Mouse (Mus musculus): Measurements from ENCODE around the gene Hist1h2ad.
A peak's percentile ranks its signal among the peaks of the same experiment; 100 is the strongest.
"Not testable (repeated sequence)": the region's sequence is repeated elsewhere in the genome, so short reads cannot be mapped to it uniquely, and the experiment has no call there.

Gene Hist1h2ad

DNA sequence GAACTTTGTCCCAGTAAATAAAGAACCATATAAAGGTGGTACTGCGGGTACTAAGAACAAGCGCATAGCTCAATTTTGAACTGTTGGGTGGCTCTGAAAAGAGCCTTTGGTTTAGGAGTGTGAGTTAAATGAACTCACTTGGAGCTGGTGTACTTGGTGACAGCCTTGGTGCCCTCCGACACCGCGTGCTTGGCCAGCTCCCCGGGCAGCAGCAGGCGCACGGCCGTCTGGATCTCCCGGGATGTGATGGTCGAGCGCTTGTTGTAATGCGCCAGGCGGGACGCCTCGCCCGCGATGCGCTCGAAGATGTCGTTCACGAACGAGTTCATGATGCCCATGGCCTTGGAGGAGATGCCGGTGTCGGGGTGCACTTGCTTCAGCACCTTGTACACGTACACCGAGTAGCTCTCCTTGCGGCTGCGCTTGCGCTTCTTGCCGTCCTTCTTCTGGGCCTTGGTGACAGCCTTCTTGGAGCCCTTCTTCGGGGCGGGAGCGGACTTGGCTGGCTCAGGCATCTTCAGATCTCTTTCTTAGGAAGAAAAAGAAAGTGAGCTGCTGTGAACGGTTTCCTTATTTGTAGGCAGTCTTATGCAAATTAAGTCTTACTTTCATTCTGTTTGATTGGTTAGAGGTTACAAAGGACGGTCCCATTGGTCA lies 11.4 kb downstream of the Hist1h2ad start:
- peak; percentile 65 to 81 for DNase-seq

DNA sequence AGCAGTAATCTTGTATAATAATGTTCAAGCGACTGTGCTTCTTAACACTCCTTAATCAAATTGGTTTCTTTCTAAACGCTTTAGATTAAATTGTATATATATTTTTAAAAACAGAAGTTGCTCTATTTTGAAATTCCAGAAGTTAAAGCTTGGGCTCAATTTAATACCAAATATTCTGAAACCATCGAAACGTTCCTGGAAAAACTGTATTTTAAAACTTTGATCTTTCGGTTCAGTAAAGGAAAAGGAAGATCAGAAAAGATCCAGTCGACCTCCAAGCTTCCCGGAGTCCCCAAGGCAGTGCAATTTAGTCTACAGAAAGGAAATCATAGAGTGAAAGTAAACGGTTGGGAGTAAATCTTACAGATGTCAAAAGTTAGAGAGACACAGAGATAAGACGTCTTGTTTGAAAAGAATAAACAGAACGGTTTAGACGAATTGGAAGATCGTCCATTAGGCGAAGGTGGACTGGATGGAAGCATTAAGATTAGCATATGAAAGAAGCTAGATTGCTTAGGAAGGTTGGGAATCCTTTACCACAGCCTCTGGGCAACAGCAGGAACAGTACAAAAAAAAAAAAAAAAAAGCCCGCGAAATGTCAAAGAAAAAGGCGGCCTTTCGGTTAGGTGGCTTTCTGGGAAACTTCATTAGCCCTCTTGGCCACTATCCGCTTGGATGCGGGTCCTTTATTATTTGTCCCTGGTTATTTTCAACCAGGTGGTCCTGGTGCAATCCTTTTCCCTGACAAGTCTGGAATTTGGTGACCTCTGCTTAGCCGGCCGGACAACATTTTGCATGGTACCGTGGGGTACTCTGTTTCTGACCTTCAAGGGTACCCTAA lies 12.1 kb downstream of the Hist1h2ad start:
- DNase-seq = no peak

DNA sequence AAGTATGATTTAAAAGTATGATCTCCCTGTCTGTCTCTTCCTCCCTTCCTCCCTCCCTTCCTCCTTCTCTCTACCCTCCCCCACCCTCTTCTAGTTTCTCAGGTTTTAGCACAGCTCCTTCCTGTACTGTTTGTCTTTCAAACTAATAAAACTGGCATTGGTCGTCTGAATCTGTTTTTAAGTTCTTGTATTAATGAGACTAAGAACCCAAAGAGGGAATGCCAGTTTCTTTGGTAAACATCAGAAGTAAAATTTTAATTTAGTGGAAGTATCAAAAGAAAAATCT lies 12.7 kb downstream of the Hist1h2ad start:
- no peak for DNase-seq

DNA sequence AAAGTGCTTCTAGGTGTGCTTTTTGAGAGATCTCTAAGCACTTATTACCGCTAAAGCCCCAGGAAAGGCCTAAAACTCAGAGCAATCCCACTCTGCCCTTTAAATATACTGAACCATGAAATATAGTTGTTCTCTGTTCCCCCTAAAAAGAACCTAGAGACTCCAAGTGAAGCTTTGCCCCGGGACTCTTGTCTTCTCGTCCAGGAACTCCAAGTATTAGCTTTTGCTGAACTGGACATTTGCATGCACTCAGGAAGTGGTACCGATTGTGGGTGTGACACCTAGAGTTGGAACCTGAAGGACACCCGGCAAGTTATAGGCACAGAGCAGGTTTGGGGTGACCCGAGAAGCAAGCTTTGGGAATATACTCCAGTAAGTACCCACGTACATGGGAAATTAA lies 17.0 kb downstream of the Hist1h2ad start:
- no peak for DNase-seq

DNA sequence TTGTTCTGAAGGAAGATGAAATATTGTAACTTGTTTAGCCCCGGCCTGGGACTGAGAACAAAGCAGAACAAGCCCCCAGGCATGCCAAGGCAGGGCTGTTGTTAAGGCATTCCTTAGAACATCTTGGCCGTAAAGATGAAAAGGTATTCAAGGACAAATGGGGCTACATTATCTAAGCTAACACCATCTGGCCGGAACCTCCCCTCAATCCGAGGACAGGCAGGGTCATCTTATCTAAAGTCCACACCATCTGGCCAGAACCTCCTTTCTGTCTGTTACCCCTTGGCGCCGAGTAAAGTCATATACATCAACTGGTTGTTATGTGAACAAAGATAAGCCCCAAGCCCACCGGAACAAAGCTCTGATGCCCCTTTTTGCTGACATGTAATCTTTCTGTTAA lies 17.7 kb downstream of the Hist1h2ad start:
- DNase-seq = not testable (repeated sequence)

DNA sequence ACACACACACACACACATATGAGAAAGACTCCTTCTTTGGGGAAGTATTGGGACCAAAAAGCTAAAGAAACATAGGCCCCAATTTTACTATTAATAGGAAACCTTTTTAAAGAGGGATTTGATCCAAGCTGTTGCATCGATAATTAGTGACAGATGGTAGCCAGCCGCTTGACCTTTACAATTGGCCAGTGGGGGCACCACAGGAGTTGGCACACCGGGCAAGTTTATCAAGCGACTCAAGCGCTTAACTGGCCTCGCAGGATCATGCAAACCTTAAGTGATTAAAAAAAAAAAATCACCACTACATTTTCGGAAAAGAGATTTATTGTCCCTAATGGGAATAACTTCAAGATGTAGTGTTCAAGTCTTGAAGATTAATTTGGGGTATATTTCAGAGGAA lies 18.4 kb downstream of the Hist1h2ad start:
- DNase-seq = no peak

DNA sequence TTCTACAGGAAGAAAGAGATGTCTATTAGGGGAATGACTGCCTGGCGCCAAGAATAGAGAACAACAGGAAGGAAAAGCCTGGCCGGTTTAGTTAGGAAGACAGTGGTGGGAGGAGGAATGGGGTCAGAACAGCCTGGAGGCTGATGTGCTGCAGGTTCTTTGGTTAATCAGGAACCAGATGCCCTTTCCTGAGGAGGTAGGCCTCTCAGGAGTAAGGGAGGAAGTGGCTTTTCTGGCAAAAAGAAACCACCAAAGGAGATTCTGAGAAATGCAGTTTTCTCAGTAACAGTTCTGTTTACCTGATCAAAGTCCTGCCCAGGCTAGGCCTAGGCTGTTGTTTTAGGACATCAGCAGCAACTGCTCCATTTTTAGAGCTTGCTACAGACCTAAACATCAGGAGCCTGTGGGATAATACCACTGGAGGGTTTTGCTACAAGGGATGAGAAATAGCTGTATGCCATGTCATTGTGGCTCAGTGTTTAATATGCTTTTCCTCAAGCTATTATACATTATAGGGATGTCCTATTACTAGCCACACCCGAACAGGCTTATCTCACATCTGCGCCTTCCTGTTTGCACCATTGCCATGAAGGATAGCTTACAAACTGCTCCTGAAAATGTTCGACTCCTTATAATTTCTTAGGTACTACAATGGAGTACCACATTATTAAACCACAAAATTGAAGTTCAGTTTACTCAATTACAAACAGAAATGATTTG lies 19.0 kb downstream of the Hist1h2ad start:
- no peak for DNase-seq

DNA sequence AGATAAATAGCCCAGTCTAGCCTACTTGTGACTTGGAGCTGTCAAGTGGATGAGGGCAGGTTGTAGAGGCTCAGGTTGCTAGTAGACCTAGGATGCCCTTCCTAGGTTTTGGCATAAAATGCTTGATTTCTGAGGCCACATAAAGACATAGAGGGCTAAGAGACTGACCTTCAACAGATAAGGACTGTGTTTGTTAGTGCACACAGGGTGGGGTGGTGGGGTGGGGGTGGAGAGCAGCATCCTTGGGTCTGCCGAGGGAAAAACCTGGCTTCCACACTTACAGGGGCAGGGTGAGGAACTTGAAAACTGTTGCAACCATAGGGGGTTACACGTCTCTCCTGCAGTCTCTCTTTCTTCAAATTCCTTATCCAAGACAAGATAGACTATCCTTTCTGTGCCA lies 21.0 kb downstream of the Hist1h2ad start:
- no peak for DNase-seq

DNA sequence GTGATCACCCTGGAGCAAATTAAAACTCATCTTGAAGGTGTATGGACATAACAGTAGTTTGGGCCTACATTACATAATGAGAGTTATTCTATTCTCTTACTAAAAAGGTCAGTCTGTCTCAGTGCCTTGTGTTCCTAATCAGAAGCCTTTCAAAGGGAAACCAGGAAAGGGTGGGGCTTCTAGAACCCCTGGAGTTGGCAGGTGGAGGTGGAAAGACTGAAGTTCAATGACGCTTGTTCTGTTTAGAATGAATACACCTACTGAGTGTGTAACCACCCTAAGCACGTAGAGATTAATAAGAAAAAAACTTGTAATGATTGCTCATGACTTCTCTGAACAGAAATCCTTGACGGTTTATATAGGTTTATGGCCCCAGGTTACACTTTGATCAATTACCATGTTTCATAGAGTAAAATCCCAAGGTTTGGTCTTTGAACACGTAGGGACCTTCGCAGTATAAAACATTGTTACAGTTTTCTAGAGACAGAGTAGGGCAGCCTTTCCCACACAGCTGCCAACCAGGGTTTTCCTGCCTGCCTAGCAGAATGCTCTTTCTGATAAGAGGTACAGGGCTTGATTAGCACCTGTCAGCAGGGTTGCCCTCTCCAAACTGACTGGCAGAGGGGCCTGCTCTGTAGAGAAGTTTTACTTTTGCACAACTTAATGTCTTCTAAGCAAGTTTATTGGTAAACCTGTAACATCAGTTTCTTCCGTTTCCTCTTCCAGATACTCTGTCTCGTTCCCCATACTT lies 21.6 kb downstream of the Hist1h2ad start:
- no peak for DNase-seq

DNA sequence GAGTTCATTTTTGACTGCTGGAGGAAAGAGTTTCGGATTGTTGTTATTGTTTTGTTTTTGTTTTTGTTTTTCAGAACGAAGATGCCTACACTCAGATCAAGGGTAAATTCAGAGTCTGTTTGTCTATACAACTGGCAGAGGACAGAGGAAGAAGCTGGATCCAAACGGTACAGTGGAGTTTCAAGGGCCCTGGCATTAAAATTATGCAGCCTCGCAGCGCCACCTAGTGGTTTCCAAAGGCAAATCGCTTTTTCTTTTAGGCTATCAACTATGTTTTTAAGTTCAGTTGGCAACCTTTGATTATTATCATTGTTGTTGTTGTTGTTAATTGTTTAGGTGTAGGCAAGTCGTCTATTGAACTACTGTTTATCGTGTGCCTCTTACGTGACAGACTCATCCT lies 23.8 kb downstream of the Hist1h2ad start:
- peak; percentile 33 to 49 for DNase-seq

DNA sequence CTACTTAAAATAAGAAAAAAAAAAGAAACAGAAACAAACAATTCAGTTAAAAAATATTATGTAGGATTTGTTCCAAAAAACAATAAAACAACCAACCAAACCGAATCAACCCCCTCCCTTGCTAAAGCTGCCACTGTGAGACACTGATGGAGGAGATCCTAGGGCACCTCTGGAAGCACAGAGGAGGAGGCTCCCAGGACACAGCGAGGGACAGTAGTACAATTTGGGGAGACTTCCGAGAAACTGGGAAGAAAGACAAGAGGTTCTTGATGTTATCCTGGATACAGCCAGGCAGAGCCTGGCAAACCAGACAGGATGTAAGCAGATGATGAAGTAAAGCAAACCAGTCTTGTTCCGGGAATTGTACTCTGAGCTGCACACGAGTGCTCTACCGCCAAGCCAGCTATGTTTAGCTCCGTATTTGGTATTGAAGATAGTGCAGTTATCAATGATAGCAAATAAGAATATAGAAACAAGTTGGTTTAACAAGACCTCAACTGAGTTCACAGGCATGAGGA lies 29.1 kb downstream of the Hist1h2ad start:
- no peak for DNase-seq

DNA sequence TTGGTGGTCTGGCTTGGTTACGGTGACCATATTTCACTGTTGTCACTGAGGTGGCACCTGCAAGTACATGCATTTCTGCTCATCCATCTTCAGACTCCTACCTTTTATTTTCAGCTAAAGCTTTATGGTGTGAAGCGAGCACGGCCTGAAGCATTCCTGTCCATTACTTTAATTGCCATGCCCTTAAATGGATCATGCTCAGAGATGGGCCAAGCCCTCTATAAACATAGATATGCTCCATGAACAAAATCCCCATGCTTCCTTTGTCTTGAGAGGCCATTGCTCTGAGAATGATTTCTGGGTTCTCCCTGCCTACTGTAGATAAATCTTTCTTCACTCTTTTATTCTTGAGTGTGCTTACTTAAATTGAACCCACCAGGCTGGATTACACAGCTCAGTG lies 30.3 kb downstream of the Hist1h2ad start:
- no peak for DNase-seq

DNA sequence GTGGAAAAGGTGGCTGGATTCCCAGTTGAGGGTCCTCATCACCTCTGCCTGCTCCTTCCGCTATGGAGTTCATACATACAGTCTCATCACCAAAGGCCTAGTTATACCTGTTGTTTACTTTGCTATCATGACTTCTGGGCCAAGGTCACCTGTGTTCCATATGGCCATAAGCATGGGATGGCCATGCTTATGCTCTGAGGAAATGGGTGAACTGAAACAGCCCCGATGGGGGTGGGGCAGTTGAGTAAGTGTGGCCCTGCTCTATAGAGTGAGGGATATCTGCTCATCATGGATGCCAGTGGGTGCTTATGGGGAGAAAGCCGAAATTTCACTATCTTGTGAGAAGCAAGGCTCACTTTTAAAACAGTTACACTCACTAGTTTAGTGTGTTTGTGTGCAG lies 30.9 kb downstream of the Hist1h2ad start:
- DNase-seq = no peak

DNA sequence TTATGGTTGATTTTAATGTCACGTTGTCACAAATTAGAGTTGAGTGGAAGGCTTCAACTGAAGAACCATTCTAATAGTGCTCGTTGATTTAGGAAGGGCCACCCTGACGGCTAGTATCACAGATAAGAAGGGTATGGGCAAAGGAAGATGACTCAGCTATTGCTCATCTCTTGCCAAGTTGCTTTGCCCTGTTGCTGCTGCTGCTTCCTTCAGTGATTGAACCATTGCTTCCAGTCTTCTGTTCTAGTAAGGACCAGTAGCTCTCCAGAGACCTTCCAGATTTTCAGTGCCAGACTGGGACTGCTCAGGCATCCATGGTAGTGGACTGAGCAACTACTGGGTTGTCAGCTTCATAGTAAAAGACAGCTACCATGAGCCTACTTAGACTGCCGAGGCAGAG lies 35.0 kb downstream of the Hist1h2ad start:
- DNase-seq = no peak

DNA sequence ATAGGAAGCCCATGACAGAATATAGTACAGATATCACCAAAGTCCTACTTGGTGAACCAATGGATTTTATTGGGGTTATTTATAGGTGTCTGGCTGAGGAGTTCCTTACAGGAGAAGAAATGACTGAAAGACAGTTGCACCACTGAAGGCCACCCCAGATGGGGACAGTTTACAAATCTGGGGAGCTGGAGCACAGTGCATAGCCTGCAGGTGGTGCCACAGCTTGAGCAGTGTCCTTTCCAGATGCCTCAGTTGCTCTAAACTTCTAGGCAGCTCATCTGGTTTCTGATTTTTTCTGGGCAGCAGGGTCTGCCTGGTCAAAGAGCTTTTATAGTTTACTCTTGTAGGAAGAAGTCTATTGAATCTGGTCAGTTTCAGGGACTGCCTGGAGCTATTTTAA lies 35.7 kb downstream of the Hist1h2ad start:
- DNase-seq = no peak

DNA sequence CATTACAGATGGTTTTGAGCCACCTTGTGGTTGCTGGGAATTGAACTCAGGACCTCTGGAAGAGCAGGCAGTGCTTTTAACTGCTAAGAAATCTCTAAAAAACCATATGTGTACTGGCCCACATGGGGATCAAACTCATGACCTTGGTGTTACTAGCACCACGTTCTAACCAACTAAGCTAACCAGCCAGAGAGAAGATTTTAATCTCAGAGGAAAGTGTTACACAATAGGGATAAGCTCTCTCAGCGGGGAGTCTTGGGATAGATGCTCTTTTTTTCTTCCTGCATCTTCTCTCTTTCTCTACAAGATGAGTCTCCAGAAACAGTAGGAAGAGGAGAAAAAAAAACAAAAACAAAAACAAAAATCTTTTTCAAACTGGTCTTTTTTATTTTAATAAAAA lies 36.2 kb downstream of the Hist1h2ad start:
- no peak for DNase-seq

DNA sequence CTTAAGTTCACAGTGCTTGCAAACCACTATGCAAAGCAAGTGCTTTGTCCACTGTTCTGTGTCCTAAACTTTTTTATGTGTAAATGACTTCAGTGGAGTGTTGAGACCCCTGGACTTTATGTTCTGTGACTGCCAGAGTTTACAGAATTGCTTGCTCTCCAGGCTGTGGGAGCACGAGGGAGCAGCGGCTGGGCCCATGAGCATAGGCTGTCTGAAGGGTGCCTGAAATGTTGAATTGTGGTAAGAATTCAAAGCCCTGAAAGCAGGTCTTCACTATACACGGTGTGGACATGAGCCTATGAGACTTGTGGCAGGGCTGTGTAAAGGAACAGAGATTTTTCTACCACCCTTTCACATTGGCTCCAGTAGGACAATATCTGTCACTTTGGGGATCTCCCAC lies 37.5 kb downstream of the Hist1h2ad start:
- no peak for DNase-seq

DNA sequence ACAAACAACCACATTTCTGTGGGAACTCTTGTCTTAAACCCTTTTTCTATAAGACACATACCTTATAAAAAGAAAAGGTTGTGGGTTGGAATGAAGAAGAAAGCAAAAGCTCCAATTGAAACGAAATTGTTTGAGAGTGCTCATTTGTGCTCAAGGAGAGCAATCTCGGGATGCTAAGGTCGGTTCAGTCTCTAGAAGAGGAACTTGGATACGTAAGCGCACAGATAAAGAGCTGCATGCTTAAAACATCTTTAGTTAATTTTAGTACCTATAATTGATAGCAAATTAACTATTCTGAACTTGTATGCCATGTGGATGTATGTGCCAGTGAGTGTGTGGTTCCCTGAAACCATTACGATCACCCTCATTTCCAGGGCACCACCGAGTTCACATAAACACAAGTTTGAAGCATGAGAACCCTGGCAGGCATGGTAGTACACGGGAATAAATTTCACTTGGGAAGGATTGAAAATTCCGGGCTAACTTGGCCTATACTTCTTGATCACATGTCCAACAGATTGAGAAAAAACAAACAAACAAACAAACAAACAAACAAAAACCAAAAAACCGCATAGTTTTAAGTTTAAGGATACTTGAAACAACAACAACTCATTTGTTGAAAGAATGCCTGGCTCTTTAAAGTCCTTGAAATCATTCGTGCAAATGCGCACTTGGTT lies 46.0 kb downstream of the Hist1h2ad start:
- no peak for DNase-seq

DNA sequence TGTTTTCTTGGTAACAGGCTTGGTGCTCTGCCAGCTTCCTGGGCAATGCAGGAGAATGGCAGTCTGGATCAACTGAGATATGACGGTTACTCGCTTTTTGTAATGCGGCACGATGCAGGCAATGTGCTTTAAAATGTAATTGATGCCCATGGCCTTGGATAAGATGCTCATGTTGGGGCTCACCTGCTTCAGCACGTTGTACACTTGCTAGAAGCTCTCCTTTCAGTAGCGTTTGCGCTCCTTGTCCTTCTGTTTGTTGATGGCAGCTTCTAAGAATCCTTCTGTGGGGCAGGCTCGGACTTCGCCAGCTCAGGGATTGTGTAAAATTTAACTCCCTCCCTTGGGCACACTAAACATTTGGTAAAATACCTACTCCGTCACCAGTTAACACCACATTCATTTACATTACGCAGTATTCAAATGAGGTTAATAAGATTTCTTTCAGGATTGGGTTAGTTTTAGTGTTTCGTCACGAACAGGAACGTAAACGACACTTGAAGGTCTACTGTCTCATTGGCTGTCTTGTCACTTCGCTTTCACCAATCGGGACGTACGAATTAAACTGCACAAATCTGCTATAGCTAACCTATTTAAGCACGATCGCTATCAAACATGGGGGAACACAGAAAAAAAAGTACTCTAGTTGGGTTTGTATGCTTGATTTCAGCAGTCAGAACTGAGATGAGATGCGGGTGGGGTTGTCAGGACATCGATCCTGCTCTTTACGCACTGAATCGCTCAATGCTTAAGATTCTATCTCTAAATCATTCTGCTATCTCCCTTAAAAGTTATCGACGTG lies 46.8 kb downstream of the Hist1h2ad start, which contains the start of gene Hist1h2be:
TSS of gene Hist1h2be (minus strand) at position 392 of the 799 bp plus-strand sequence.
- DNase-seq = peak; percentile 15 to 62

DNA sequence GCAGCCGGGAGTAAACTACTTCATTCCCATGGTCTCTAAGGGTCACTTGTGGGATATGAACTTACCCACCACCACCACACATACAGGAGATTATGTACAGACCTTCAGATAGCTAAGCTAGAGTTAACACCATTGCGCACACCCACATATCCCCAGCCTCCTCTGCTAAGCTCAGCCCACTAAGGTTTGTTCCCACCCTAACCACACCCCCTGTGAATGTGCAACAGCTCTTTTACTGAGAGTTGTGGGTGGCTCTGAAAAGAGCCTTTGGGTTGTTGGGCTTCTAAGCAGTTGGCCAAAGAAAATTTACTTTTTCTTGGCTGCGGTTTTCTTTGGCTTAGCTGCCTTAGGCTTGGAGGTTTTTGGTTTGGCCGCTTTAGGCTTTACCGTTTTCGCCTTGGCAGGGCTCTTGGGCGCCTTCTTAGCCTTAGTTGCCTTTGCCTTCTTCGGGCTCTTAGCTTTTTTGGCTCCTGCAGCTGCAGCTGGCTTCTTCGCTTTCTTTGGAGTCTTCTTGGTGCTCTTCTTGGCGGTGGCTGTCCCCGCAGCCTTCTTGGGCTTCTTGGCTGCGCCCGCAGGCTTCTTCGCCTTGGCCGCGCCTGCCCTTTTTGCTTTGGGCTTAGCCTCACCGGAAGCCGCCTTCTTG lies 47.5 kb downstream of the Hist1h2ad start:
- peak; percentile 57 to 75 for DNase-seq

DNA sequence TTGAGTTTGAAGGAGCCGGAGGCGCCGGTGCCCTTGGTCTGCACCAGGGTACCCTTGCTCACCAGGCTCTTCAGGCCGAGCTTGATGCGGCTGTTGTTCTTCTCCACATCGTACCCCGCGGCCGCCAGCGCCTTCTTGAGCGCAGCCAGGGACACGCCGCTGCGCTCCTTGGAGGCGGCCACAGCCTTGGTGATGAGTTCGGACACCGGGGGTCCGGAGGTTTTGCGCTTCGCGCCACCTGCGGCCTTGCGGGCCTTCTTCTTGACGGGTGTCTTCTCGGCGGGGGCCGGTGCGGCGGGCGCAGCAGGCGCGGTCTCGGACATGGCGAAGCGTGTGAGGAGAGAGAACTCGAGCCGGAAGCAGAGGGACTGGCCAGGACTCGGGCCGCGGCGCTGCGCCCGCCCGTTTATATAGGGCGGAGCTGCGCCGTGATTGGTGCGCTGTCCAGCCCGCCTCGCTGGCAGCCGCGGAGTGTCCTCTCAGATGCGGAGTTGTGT lies 48.0 kb downstream of the Hist1h2ad start, which contains the start of gene Hist1h1e:
TSS of gene Hist1h1e (minus strand) at position 384 of the 497 bp plus-strand sequence.
- peak; percentile 77 to 86 for DNase-seq

All from thymus, adult 18-20 months (tissue).